Mouse (Mus musculus): ENCODE data around the gene Thsd7b.

GRCm38 (mm10) chr1:130113549-130113948 lies 840.4 kb downstream of the Thsd7b start:
- no peak for TF ChIP-seq CTCF (IDR thresholded peaks at IDR 0.05; ENCODE audit: control insufficient read depth, insufficient read depth, low read length)
- TF ChIP-seq POLR2A (IDR thresholded peaks at IDR 0.05; ENCODE audit: borderline replicate concordance, control insufficient read depth, low read depth, low read length), result no peak

Measured in bone marrow, adult 2 months (tissue).